Mouse (Mus musculus) midbrain, postnatal 0 days (tissue): ENCODE data around the gene Fam173a. TPM values are rescaled to one million over a fixed set of nuclear protein-coding genes. Genes with fewer than 3 reads are reported as not detected.
A peak's percentile ranks its signal among the peaks of the same experiment; 100 is the strongest.

Experiments used
- ATAC-seq: fragments of 200-750 bp; cut with Nextera tagmentation; 2 replicates; pipeline ENCODE4 v1.8.0; 2017; ENCODE audit warnings: moderate number of reproducible peaks, mild to moderate bottlenecking, moderate TSS enrichment, moderate library complexity; ENCODE audit not compliant: low FRiP score
- DNase-seq: peaks from one replicate; pipeline ENCODE4 v3.0.0-alpha.2; 2015; ENCODE audit warnings: low spot score
- H3K27ac ChIP-seq: fragments of 300-500 bp; sonication (generic); 2 replicates; pipeline ENCODE4 v1.5.1; 2014; ENCODE audit warnings: low read depth, mild to moderate bottlenecking, low read length, mixed read lengths
- H3K27me3 ChIP-seq: fragments of 300-500 bp; sonication (generic); 2 replicates; pipeline ENCODE4 v1.6.1; 2014; ENCODE audit warnings: low read length, control low read depth, mixed read lengths; ENCODE audit not compliant: insufficient read depth
- H3K36me3 ChIP-seq: fragments of 300-500 bp; sonication (generic); 2 replicates; pipeline ENCODE4 v1.6.1; 2014; ENCODE audit warnings: low read length, control low read depth, mixed read lengths; ENCODE audit not compliant: insufficient read depth
- H3K4me1 ChIP-seq: fragments of 300-500 bp; sonication (generic); 2 replicates; pipeline ENCODE4 v1.6.1; 2014; ENCODE audit warnings: mild to moderate bottlenecking, control low read depth, antibody characterized with exemption, low read length, mixed read lengths; ENCODE audit not compliant: insufficient read depth
- H3K4me2 ChIP-seq: fragments of 300-500 bp; sonication (generic); 2 replicates; pipeline ENCODE4 v1.6.1; 2014; ENCODE audit warnings: low read depth, mild to moderate bottlenecking, low read length, mixed read lengths; ENCODE audit not compliant: poor library complexity, severe bottlenecking
- H3K4me3 ChIP-seq: fragments of 300-500 bp; sonication (generic); 2 replicates; pipeline ENCODE4 v1.5.1; 2014; ENCODE audit warnings: low read depth, mild to moderate bottlenecking, low read length, moderate library complexity
- H3K9ac ChIP-seq: fragments of 300-500 bp; sonication (generic); replicated peaks from 2 replicates; pipeline ENCODE4 v1.6.1; 2014; ENCODE audit warnings: mild to moderate bottlenecking, low read length, moderate library complexity, mixed read lengths; ENCODE audit not compliant: poor library complexity, severe bottlenecking
- H3K9me3 ChIP-seq: fragments of 300-500 bp; sonication (generic); 2 replicates; pipeline ENCODE4 v1.6.1; 2016; ENCODE audit warnings: low read length, control low read depth
- CTCF ChIP-seq: IDR thresholded peaks from 2 replicates; pipeline ENCODE4 v1.5.1; 2016; ENCODE audit warnings: antibody characterized with exemption, mild to moderate bottlenecking
- WGBS: fragments of 180-500 bp; shearing (Covaris S2); extraction: QIAGEN DNeasy Blood & Tissue Kit; methylation state at CpG from one replicate; pipeline ENCODE4 v1.1.7; 2014; 5-methylcytosine and 5-hydroxymethylcytosine counted together
- polyA plus RNA-seq: library from polyadenylated mRNA; unstranded; fragments of >200 nt; fragmentation: Nextera tagmentation; extraction: Ambion mirVana; gene quantifications from 2 replicates; pipeline ENCODE4 v1.2.1, GENCODE M21; 2015
- total RNA-seq: library from RNA; depleted of rRNA; stranded (reverse); fragments of >200 nt; gene quantifications from 2 replicates; pipeline ENCODE4 v1.2.3, GENCODE M21; 2014; rRNA removed

Gene Fam173a
- total RNA-seq (65.8 and 74.2 TPM in 2 replicates), polyA plus RNA-seq (106 and 116 TPM in 2 replicates)

DNA sequence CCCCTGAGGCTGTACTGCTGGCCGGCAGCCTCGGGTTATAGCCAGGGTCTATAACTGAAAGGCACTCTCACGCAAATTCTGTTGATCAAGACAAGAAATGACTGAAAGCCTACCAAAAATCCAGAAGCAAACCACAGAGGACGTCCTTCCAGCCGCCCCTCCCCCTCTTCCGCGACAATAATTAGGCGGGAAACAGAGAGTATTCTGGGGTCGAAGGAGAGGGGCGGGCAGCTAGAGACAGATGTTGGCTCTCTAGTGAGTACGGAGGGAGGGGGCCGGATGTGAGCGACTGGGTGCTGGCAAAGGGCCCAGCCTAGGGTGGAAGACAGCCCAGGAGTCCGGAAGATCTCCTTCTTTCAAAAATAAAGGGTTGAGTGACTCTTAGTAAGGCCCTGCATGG, at the start of gene Fam173a:
Gene Fam173a, minus strand, starts transcription at position 287 of the 400 bp plus-strand sequence.
- peak within 1 kb of the TSS; percentile 79 for H3K9ac ChIP-seq
- peak within 1 kb of the TSS; percentile 87 for H3K4me2 ChIP-seq
- no peaks in the 10 kb centered on the region for H3K9me3 ChIP-seq
- peak within 1 kb of the TSS; percentile 84 for H3K4me3 ChIP-seq
- TF ChIP-seq CTCF: no peak
- peaks cover 10% of the 10 kb centered on the region; the same call in 1 of the 2 replicates for H3K36me3 ChIP-seq
- peaks cover 11% of the 10 kb centered on the region; the same call in 1 of the 2 replicates for H3K27me3 ChIP-seq
- H3K27ac ChIP-seq: peak within 1 kb of the TSS; percentile 90
- peaks cover 16% of the 10 kb centered on the region; the same call in 1 of the 2 replicates for H3K4me1 ChIP-seq
- WGBS: under 1% methylated on average over 14 of the region's 14 CpGs
- DNase-seq (peak; percentile 81), ATAC-seq (peak; percentile 67)

DNA sequence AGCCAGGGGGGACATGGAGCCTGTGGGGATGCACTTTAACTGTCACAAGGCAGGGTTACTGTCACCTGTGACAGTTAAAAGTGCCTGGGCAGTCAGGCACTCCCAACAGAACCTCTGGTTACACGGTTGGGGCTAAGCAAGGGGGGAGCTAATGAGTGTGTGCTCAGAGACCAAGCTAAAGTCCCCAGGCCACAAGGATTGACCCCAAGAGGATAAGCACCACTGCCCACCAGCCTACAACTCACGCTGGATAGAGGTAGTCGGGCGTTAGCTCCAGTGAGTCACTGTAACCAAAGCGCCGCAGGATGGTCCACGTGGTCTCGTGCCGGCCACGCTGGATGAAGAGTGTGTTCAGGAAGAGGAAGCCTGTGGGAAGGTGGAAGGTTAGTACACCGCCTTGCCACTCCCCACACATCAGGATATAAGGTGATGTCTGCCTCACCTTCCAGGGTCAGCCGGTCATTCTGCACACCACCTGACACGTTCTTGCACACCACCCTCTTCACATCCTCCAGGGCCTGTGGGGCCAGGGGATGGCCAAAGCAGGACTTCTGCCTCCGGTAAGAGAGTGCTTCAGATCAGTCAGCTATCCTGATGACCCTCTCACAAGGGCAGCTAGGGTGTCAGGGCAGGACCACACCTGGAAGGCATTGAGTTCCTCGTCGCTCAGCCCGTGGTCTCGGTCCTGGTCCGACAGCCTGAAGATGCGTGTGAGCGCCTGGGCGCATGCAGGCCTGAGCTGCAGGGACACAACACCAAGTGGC, 48.6 kb upstream of the Fam173a start, which contains the start of gene Gm20683:
Gene Gm20683, minus strand, starts transcription at position 647 of the 764 bp plus-strand sequence.
- peaks cover 37% of the 10 kb centered on the region for H3K36me3 ChIP-seq
- H3K4me1 ChIP-seq: peaks cover 15% of the 10 kb centered on the region
- WGBS: 94% methylated on average over 22 of the region's 22 CpGs
- no peak within 1 kb of the TSS for H3K9ac ChIP-seq
- H3K4me2 ChIP-seq: no peak within 1 kb of the TSS
- H3K4me3 ChIP-seq: no peak within 1 kb of the TSS
- no peak for ATAC-seq
- no peaks in the 10 kb centered on the region for H3K9me3 ChIP-seq
- no peak for TF ChIP-seq CTCF
- no peaks in the 10 kb centered on the region for H3K27me3 ChIP-seq
- no peak for DNase-seq
- no peak within 1 kb of the TSS for H3K27ac ChIP-seq

DNA sequence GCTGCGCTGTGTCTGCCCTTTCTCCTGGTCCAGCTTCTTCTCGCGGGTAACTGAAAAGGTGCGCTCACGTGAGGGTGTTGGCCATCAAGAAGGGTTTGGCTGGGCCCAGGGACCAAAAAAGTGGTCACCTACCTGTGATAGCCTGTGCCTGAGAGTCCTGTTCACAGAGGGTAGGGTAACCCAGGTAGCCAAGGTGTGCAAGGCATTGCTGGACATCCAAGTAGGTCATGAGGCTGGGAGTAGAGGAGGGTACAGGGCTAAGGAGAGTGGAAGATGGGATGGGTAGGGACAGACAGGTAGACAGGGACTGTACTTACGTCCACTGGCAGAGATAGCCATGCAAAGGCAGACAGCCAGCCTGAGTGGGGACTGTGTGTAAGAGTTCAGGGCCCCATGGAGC, 47.8 kb upstream of the Fam173a start:
- TF ChIP-seq CTCF: no peak
- ATAC-seq: no peak

DNA sequence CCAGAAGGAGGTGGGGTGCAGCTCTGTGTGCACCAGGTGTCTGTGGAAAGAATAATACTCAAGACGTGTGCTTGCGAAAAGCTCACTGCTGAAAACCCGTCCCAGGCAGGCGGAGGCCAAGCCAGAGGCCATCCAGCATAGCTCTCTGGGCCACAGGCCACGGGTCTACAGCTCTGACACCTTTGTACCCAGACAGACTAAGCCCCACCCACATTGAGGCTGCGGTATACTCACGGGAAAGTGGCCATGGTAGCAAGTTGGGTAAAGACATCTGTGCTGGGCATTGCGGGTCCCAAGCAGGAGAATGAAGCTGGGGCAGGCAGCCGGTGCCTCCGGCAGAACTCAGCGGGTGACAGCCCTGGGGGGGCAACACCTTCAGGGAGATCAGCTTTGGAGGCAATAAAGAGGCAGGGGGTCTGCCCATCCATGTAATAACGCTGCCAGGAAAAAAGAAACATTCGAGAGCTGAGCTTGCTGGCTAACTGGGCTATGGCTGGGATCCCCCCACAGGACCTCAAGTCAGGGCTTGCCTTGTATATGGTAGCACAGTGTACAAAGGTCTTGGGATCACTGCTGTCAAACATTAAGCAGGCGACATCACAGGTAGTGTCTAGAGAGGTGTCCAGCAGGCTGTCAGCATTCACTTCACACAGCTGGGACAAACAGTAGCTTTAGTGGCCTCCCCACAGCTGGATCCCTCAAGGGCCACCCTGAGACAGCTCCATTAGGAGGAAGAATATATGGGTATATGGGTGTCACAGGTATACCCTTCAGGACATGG, 46.9 kb upstream of the Fam173a start:
- TF ChIP-seq CTCF: no peak
- Histone ChIP-seq H3K4me3 (no peak overlapping the region), H3K9me3 (no peaks in the 10 kb centered on the region), H3K9ac (no peak overlapping the region), H3K4me2 (no peak overlapping the region), H3K27me3 (no peaks in the 10 kb centered on the region), H3K27ac (no peak overlapping the region), H3K4me1 (peaks cover 26% of the 10 kb centered on the region), H3K36me3 (peaks cover 46% of the 10 kb centered on the region)
- no peak for DNase-seq
- WGBS: 87% methylated on average over 14 of the region's 14 CpGs
- no peak for ATAC-seq

More for the DNA sequence above, 47.8 kb upstream of the Fam173a start:
- DNase-seq: no peak
- Histone ChIP-seq H3K27ac (no peak overlapping the region), H3K4me2 (no peak overlapping the region), H3K9me3 (no peaks in the 10 kb centered on the region), H3K4me1 (peaks cover 22% of the 10 kb centered on the region), H3K27me3 (no peaks in the 10 kb centered on the region), H3K4me3 (no peak overlapping the region), H3K36me3 (peaks cover 37% of the 10 kb centered on the region), H3K9ac (no peak overlapping the region)
- over 99% methylated on average over 6 of the region's 6 CpGs for WGBS

DNA sequence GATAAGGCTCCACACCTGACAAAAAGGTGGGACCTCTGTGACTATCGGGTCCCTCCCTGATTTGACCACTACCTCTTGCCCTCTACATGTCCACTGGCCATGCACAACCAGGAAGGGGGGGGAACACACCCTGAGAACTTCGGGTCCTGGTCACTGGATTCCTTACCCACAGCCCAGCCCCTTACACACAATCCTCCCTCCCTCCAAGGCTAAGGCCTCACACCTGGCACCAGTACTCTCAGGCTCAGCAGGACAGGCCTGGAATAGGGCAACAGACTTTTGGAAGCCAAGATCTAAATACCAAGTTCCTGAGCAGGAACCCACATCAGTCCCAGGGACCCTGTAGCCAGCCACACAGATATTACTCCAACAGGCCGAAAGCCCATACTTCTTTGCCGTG, 46.2 kb upstream of the Fam173a start:
- Histone ChIP-seq H3K9ac (no peak overlapping the region), H3K4me1 (peaks cover 33% of the 10 kb centered on the region), H3K36me3 (peaks cover 46% of the 10 kb centered on the region), H3K9me3 (no peaks in the 10 kb centered on the region), H3K27me3 (no peaks in the 10 kb centered on the region), H3K27ac (no peak overlapping the region), H3K4me3 (no peak overlapping the region), H3K4me2 (no peak overlapping the region)
- no peak for TF ChIP-seq CTCF
- DNase-seq (no peak), ATAC-seq (no peak)
- 95% methylated on average over 4 of the region's 4 CpGs for WGBS
